Mouse (Mus musculus) testis, postnatal 14 days (tissue): Measurements from ENCODE around the gene Recql.
"Not testable (repeated sequence)": the region's sequence is repeated elsewhere in the genome, so short reads cannot be mapped to it uniquely, and the experiment has no call there.

Source experiments
- DNase-seq: peaks from one replicate; pipeline ENCODE4 v3.0.0; 2021; ENCODE audit warnings: low spot score

The Recql gene

DNA sequence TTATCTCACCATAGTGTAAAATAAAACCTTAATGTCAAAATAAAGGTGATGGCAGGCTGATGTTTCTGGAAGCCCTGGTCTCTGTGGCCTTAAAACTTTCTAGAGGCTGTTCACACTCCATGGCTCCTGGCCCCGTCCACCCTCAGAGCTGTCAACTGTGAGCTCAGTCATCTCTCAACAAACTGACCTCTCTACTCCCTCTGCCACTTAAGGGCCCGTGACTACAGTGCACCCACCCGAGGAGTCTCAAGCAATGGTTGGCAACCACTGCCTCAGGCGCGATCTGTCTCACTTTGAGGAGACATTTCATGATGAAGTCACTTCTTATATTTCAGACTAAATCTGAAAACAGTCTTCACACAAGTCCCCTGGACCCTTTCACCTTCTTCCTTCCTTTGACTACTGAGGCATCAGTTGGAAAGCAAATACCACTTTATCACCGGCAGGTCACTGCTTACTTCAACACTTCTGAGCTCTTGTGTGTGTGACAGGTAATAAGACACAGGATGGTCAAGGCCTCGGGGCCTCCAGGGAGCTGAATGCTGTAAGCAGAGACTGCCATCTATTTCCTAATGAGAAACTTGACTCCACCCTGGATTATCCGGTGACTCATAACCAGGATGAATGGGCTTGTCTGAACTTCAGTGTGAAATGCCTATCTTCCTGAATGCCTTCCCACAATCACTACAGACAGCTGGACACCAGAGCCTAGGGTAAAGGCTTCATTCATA, 21.0 kb downstream of the Recql start:
- no peak for DNase-seq

DNA sequence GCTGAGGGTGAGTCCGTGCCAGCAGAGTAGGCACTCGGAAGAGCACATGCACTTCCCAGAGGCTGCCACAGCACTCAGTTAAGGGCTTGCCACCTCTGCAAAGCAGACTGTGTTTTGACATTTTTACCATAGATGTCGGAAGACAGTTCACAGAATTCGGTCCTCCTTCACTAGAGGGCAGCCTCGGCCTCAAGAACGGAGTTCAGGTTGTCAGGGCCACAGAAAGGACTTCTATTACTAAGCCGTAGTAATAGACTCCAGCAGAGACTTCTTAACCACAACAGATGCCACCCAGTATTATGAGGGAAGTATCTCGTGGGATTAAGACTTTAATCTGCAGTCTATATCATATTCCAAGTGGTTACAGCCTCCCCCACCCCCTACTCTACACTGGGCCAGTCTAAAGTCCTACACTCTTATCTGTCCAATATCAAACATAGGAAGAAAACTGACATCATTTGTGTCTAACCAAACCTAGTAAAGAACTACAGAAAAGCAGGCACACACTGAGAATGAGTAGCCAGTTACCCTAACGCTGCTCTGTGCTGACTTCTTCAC, 23.8 kb downstream of the Recql start:
- no peak for DNase-seq

DNA sequence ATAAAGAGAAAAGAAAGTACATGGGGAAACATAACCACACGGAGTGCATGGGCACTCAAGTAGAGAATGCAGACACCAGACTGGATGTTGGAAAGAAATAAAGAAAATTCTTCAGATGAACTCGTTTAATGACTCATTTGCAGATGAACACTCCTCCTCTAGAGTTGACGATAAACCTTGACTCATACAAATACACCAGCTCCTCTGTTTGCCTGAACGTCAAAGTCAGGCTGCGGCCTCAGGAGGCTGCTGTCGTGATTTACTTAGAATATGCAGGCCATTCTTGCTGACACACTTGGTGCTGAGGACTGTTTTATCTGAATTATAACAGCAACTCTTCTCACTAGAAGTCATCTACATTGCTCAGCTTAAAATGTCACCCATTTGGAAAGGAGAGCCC, 24.9 kb downstream of the Recql start:
- DNase-seq, result no peak

DNA sequence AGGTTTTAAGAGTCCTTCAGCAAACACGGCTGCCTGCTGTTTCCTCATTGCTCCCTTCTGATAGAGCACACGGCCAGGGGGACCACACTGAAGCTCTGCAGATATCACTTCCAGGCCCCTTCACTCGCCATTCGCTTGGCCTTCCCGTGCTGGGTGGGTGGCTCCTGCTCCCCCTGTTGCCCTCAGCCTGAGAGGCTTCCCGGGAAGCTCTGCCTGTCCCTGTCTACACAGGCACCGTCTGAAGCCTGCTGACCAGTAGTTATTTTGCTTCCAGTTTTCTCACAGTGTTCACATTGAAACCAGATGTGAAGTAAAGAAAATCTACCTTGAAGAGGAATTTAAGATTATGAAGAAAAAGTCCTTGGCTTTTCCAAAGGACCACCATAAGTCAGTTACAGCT, 29.8 kb downstream of the Recql start:
- DNase-seq, result no peak

DNA sequence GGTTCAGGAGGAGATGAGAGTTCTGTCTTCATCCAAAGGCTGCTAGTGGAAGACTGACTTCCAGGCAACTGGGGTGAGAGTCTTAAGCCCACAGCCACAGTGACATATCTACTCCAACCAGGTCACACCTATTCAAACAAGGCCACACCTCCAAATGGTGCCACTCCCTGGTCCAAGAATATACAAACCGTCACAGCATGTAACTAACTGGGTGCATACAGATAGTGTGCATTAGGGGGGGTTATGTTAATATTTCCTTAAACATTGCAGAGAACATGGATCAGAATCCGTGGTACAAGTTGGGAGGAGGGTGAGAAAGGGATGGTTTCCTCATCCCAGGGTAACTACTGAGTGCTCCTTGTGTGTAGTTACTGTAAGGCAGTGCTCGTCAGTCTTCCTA, 34.8 kb downstream of the Recql start:
- DNase-seq, result not testable (repeated sequence)

DNA sequence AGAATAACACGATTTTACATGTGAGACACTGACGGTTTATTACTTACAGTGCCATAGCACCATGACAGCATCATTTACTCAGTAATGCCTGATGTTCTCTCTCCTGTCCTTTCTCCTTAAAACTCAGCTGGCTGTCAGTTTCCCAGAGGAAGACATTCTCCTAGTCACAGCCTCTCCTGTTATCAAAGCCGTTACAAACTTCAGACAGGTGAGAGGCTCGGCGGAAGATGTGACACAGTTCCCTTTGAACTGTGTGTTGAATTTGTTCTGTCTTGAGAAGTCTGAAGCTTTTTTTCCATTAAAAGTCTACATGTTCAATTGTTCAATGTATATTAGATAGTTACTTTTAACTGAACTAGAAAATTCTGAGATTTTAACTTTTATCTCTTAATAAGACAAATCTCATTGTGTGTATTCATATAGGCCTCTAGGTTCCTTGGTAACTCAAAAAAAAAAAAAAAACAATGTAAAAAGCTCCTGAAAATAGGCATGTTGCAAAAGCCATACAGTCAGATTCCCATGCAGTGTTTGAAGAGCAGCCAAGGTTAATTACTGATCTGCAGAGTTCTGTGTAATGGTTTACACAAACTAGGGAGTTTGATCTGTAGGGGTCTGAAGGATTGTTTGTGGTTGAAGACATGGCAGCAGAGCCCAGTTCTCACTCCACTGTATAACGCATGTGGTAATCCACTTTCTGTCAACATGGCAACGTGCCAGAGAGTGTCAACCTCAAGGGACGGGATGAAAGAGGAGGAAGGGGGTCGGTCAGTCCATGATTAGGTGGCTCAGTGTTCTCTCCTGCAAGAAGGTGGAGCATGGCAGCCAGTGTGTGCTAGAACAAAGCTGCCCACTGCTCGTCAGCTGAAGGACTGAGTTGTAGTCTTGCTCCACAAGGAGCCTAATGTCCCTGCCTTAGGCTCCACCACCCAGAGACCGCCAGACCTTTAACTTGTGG, 39.2 kb downstream of the Recql start:
- no peak for DNase-seq

DNA sequence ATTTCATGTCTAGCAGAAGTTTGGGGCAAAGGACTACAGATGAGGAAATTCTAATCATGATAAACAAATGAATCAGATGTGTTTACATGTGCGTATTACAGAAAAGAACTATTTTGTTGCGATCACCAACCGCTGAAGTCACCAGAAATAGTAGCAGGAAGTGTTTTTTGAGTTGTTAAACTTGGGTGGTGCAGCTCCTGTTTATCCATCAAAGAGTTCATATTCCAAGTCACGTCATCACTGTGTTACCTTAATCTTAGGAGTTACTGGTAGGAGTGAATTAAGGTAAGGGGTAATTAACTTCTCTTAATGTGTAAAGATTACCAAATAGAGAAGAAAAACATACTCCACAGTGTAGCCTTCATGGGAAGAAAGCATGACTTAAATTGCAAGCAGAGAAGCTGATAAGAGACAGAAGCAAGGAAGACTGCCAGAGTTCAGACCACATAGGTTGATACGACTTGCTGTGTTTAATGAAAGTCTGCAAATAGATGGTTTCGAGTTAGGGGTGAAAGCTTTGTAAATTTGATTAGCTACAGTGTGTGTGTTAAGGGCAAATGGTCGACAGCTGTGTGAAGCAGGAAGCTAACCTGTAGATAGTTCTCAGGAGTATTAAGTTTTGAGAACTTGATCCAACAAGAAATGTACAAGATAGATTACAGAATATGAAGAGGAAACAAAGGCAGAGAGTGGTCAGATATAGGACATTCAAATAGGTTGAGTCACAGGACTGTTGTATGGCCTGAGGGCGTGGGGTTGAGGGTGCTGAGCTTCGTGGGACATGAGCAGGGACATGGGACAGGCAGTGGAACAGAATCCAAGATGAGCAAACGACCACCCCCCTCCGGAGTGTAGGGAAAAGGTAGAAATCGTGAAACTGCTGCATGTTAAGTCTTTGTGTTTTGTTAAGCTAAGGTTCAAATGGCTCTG, 40.4 kb downstream of the Recql start:
- no peak for DNase-seq

DNA sequence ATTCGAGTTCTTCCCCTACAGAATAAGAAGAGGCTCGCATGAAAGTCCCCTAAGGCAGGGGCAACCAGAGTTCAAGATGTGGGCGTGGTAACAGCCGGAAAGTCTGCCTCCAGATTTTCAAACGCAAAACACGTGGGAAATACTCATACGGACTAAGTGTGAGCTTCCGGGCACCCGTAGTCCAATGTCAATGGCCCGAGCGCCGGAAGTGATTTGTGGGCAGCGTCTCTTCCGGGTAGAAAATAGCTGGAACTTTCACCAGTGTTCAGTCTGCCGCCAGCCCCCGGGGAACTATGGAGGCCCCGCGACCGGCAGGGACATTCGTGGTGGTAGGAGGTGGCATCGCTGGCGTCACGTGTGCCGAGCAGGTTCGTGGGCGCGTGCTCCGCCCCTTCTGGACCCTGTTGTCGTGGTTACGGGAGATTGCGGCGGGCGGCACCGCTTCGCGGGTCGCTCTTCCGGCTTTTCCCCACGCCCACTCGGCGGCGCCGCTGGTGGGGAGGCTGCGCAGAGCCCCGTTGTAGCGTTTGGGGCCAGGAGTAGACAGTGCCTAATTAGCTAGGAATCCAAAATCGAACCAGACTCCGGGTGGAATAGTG, 41.3 kb downstream of the Recql start, which contains the start of gene Pyroxd1:
Gene Pyroxd1, plus strand, starts transcription at position 215 of the 599 bp plus-strand sequence.
- DNase-seq, result peak; percentile 88

DNA sequence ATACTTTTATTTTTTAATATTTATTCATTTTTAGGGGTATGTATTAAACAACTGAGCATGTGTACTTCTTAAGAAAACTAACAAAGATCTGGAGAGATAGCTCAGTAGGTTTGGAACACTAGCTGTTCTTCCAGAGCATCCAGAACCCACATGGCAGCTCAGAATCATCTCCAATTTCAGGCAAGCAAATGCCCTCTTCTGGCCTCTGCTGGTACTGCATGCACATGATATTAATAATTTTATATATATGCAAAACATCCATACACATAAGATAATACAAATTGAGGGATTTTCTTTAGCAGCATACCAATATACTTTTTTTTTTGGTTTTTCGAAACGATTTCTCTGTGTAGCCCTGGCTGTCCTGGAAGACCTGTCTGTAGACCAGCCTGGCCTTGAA, 43.3 kb downstream of the Recql start:
- no peak for DNase-seq

DNA sequence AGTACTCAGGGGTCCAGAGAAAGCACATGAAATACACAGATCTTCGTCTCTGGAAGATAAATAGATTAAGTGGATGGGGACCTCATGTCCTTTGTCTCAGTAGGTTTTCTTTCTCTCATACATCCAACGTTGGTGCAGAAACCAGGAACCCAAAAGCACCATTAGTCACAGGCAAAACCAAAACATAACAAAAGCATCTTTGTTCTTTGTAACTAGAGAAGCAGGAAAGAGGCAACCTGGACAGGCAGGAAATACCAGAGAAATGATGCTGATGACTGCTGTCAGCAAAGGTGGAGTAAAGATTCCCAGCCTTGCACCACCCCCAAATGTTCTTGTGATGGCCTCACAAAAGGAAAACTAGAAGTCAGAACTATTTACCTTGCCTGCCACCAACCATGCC, 47.3 kb downstream of the Recql start:
- DNase-seq, result no peak

DNA sequence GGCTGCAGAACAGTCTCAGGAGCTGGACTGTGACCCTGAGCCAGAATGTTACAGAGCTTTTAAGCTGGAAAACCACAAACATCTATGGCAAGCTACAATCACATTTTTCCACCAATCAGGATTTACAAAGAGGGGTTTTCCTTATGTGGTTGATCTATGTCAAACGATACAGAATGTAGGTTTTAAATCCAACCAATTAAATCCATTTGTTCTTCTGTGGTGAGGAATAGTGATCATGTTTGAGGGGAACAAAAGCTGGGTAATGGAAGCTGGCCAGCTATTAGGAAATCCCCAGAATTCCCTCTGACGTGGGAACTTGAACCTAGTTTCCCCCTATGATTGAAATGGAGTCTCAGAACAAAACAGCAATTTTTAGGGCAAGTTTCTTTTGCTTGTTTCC, 47.9 kb downstream of the Recql start:
- DNase-seq, result no peak

DNA sequence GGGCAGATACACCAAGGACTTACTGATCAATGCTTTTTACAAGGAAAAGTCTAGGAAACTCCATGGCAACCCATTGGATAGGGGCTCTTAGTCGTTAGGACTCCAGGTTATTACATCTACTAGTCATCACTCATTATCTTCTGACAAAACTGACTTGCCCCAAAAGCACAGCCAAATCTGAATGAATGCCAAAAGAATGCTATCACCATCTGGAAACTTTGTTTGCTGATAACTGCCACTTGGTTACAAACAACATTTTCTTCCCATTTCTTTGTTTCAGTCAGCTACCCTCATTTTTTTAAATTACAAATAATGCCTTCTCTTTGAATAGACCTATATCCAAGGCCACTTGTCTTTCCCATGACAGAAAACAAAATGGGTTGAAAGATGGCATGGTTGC, 57.7 kb downstream of the Recql start:
- DNase-seq, result no peak

DNA sequence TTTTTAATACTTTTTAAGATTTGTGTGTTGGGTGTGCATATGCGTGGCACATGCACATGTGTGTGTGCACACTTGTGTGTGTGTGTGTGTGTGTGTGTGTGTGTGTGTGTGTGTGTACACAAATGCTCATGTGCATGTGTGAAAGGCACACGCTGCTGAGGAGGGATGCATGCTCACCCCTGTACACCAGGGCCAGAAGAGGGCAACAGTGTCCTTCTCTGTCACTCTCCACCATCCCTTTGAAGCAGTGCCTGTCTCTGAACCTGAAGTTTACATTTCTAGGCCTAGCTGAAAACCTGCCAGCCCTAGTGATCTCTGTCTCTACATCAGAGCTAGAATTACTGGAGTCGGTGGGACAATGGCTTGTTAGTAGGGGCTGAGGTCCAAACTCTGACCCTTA, 60.3 kb downstream of the Recql start:
- no peak for DNase-seq

DNA sequence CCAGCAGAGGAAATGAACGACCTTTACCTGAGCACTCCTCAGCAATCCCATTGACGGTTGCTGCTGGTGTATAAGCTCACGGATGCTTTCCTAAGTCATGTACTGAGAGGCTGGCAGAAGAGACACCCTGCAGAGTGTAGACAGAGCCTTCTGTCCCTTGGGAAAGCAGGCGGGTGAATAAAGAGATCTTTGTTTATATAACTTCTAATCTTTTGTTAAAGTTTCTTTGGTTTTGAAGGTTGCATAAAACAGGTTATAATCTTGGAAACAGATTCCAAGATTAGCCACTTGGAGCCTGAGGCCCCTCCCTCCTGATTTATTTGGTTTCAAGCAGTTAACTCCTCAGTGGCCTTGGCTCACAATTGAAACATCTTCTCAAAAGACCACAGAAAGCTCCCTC, 64.0 kb downstream of the Recql start, which contains the start of gene Slco1a5:
Gene Slco1a5, minus strand, starts transcription at position 101 of the 400 bp plus-strand sequence.
- no peak for DNase-seq

DNA sequence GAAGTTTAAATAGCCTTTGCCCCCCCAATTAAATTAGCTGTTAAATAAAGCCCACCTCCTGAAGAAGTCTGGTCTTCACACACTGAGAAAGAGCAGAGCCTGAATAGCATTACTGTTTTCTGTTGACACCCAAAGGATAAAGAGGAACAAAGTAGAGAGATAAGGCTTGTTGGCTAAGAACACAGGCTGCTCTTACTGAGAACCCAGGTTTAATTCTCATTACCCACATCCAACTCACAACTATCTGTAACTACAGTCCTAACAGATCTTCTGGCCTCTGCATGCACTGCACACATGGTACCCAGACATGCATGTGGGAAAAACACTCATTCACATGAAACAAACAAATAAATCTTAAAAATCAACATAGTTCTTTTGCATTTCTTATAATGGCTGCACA, 69.8 kb downstream of the Recql start:
- no peak for DNase-seq

DNA sequence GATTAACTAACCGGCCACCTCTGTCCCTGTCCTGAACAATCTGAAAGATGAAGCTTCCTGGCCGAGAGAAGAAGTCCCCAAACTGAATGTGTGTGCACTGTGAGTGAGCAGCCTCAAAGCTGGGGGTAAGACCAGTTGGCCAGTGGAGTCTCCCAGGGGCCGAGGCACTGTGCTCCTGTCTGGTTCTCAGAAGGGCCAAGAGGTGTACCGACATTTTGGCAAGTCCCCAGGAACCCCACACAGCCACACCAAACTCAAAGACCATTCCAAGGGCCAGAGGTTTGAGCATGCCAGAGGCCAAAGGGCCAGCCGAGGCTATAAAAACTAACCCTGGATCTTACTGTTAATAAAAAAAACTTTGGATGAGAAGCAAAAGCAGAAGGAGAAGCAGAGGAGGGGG, 72.6 kb downstream of the Recql start:
- DNase-seq, result no peak

DNA sequence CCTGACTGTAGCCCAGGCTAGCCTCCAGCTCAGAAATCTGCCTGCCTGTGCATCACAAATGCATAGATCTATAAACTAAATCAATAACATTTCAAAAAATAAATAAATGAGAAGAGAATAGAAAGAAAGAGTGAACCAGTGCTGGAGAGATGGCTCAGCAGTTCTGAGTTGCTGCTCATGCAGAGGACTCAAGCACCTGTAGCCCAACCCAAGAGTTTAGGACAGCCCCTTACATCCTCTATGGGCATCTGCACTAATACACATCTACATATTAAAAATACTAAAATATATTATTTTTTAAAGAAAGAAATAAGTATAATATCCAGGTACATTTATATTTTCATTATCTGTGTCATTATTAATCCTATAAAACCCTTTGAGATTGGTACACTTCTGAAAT, 81.8 kb downstream of the Recql start:
- no peak for DNase-seq
